Mouse (Mus musculus) ES-E14 (cell line): ENCODE results near the gene Bpifb4. TPM values are rescaled to one million over a fixed set of nuclear protein-coding genes. Genes with fewer than 3 reads are reported as not detected.
A peak's percentile ranks its signal among the peaks of the same experiment; 100 is the strongest.

Source experiments
- DNase-seq: peaks from one replicate; pipeline ENCODE4 v3.0.0-alpha.2; 2013; ENCODE audit warnings: low read depth, low spot score
- H3K27ac ChIP-seq: 2 replicates; pipeline ENCODE4 v1.5.1; 2012; ENCODE audit warnings: low read depth, mild to moderate bottlenecking, low read length, moderate library complexity, mixed read lengths; ENCODE audit not compliant: poor library complexity, insufficient read depth, severe bottlenecking
- H3K36me3 ChIP-seq: 2 replicates; pipeline ENCODE4 v1.6.1; 2012; ENCODE audit warnings: mild to moderate bottlenecking, low read length, moderate library complexity, mixed read lengths; ENCODE audit not compliant: control insufficient read depth, poor library complexity, insufficient read depth, severe bottlenecking
- H3K4me1 ChIP-seq, 2 experiments: fragments of 150-350 bp in 1 of 2; sonication (generic) in 1 of 2; 2 replicates each; pipeline ENCODE4 v1.6.1; 2012; ENCODE audit warnings: low read length in 2 of 2, mild to moderate bottlenecking in 1 of 2, mixed read lengths in 1 of 2; ENCODE audit not compliant: control insufficient read depth in 2 of 2, insufficient read depth in 2 of 2, poor library complexity in 1 of 2
- H3K4me3 ChIP-seq, 2 experiments: fragments of 150-350 bp in 1 of 2; sonication (generic) in 1 of 2; 2 replicates each; pipeline ENCODE4 v1.5.1; 2012; ENCODE audit warnings: low read length in 2 of 2, low read depth in 1 of 2, mild to moderate bottlenecking in 1 of 2, mixed read lengths in 1 of 2; ENCODE audit not compliant: insufficient read depth in 1 of 2, poor library complexity in 1 of 2, severe bottlenecking in 1 of 2
- H3K9ac ChIP-seq: 2 replicates; pipeline ENCODE4 v1.6.1; 2012; ENCODE audit warnings: low read depth, mild to moderate bottlenecking, low read length, mixed read lengths; ENCODE audit not compliant: poor library complexity, insufficient read depth, severe bottlenecking
- H3K9me3 ChIP-seq: fragments of 150-350 bp; sonication (generic); 2 replicates; pipeline ENCODE4 v1.6.1; 2012; ENCODE audit warnings: low read depth, mild to moderate bottlenecking, low read length; ENCODE audit not compliant: control insufficient read depth, insufficient read depth
- CHD2 ChIP-seq: IDR thresholded peaks from 2 replicates; pipeline ENCODE4 v1.6.1; 2014; ENCODE audit warnings: mild to moderate bottlenecking, low read depth, low read length, inconsistent platforms
- HCFC1 ChIP-seq: IDR thresholded peaks from 2 replicates; pipeline ENCODE4 v1.6.1; 2012; ENCODE audit warnings: low read length, inconsistent platforms, borderline replicate concordance; ENCODE audit not compliant: insufficient read depth
- MAFK ChIP-seq: IDR thresholded peaks from 2 replicates; pipeline ENCODE4 v1.6.1; 2014; ENCODE audit warnings: mild to moderate bottlenecking, low read depth, low read length, inconsistent platforms; ENCODE audit not compliant: insufficient read depth
- ZC3H11A ChIP-seq: IDR thresholded peaks from 2 replicates; pipeline ENCODE4 v1.6.1; 2012; ENCODE audit warnings: low read depth, mild to moderate bottlenecking, inconsistent platforms, low read length, borderline replicate concordance
- ZNF384 ChIP-seq: IDR thresholded peaks from 2 replicates; pipeline ENCODE4 v1.6.1; 2012; ENCODE audit warnings: low read depth, low read length, inconsistent platforms
- in situ Hi-C, 2 experiments: fragments of 600-800 bp; cut with MboI; formaldehyde crosslinking; loops; one replicate each; pipeline ENCODE4 v1.15.1; 2025; ENCODE audit warnings: low sequenced_read_pairs in 2 of 2, inconsistent platforms in 1 of 2; ENCODE audit not compliant: unreplicated experiment in 2 of 2
- total RNA-seq: library from RNA; depleted of rRNA; stranded (reverse); fragments of 300-350 nt; gene quantifications from 2 replicates; pipeline ENCODE4 v1.2.3, GENCODE M21; 2012

Bpifb4 gene
- total RNA-seq, 1 experiment = not detected

GRCm38 (mm10) chr2:153953836-153954235 lies 15.8 kb downstream of the Bpifb4 start:
- Histone ChIP-seq H3K9me3 (no peaks in the 10 kb centered on the region), H3K4me1 (peaks cover 0 to 3% of the 10 kb centered on the region in 2 experiments; a peak in 1 of 4 replicates), H3K36me3 (no peaks in the 10 kb centered on the region), H3K27ac (no peak overlapping the region), H3K9ac (peak overlapping the region; percentile 15; the same call in 1 of the 2 replicates), H3K4me3 (peak overlapping the region; percentile 65 to 72)
- in situ Hi-C loops = no loop called here
- peak; percentile 28; the same call in 1 of the 2 replicates for TF ChIP-seq ZC3H11A
- TF ChIP-seq HCFC1 = peak; percentile 33; the same call in 1 of the 2 replicates
- TF ChIP-seq ZNF384 = no peak
- peak; percentile 89 for DNase-seq

DNA sequence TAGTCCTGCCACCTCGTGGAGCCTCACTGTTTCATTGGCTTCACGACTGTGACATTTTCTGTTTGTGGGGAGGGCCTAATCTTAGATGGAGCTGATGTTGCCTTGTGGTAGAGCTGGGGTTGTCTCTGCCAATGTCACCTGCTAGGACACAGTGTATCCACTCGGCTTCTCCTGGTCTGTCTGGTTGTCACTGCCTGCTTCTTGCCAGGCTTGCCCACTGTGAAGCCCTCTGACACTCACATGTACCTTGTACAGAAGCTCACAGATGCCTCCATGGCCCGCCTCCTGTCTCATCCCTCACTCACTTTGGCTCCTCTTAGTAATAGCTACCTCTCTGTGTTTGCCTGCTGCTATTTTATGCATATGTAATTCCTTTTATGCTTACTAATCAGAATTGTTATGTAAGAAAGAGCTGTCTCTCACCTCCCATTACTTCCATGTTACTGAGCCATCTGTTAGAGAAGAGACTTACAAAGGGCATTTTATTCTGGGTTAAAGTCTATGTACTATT lies 24.9 kb downstream of the Bpifb4 start:
- Histone ChIP-seq H3K4me1 (no peaks in the 10 kb centered on the region), H3K9me3 (no peaks in the 10 kb centered on the region), H3K36me3 (no peaks in the 10 kb centered on the region), H3K27ac (no peak overlapping the region), H3K4me3 (no peak overlapping the region), H3K9ac (no peak overlapping the region)
- DNase-seq = no peak
- in situ Hi-C loops = no loop called here
- TF ChIP-seq HCFC1 (no peak), ZNF384 (no peak), ZC3H11A (no peak), CHD2 (no peak), MAFK (no peak)

DNA sequence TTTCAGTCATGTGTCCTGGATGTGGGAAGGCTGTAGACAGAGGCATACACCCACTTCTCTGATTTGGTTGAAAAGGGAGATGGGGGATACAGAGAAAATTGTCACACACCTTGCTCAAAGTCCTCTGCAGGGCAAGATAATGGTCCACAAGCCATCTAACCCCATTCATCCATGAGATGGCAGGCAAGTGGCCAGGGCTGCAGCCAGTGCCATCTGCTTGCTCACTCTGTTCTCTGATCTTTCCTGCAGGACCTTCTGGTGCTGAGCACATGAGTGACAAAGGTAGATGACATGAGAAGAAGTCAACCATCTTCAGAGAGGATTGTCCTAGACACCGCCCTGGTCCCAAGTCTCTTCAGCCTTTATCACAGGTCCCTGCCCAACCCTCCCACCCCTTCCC lies 25.3 kb downstream of the Bpifb4 start:
- H3K4me1 ChIP-seq = no peaks in the 10 kb centered on the region
- no peak for TF ChIP-seq ZC3H11A
- TF ChIP-seq CHD2 = no peak
- no peak for TF ChIP-seq MAFK
- no peak for TF ChIP-seq ZNF384
- no peak for TF ChIP-seq HCFC1
- no peak overlapping the region for H3K9ac ChIP-seq
- H3K36me3 ChIP-seq = no peaks in the 10 kb centered on the region
- no peaks in the 10 kb centered on the region for H3K9me3 ChIP-seq
- H3K27ac ChIP-seq = no peak overlapping the region
- no peak overlapping the region for H3K4me3 ChIP-seq
- in situ Hi-C loops = no loop called here
- DNase-seq = no peak

DNA sequence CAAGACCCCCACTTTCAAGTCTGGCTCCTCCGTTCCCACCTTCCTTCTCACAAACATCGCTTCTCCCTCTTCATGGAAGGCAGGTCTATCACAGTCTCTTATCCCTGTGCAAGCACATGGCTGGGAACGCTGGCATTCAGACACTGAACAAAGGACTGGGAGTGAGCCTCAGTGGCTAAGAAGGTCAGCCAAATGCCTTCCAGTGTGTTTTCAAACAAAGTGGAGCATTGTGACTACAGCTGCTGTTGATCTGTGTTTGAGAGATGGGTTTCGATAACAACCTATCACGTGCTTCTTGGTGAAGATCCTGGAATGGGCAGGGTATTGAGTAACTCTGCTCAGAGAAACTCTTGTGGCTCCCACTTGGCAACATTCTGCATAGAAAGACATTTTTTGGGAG lies 32.2 kb downstream of the Bpifb4 start:
- no peak overlapping the region for H3K9ac ChIP-seq
- in situ Hi-C loops = no loop called here
- H3K4me3 ChIP-seq = no peak overlapping the region
- no peak for TF ChIP-seq MAFK
- no peak for TF ChIP-seq HCFC1
- no peak for TF ChIP-seq CHD2
- no peak for TF ChIP-seq ZC3H11A
- no peak for TF ChIP-seq ZNF384
- no peaks in the 10 kb centered on the region for H3K9me3 ChIP-seq
- H3K27ac ChIP-seq = no peak overlapping the region
- no peaks in the 10 kb centered on the region for H3K36me3 ChIP-seq
- no peak for DNase-seq
- H3K4me1 ChIP-seq = no peaks in the 10 kb centered on the region

- H3K9ac ChIP-seq = no peak within 1 kb of the TSS
- H3K9me3 ChIP-seq = no peaks in the 10 kb centered on the region
- no peak within 1 kb of the TSS for H3K27ac ChIP-seq
- H3K36me3 ChIP-seq = no peaks in the 10 kb centered on the region
- TF ChIP-seq ZC3H11A (no peak), ZNF384 (no peak), HCFC1 (no peak), CHD2 (no peak), MAFK (no peak)
- DNase-seq = no peak
- in situ Hi-C loops = no loop called here
- H3K4me3 ChIP-seq = no peak within 1 kb of the TSS
- no peaks in the 10 kb centered on the region for H3K4me1 ChIP-seq
Observed at GRCm38 (mm10) chr2:153974582-153974981, 36.6 kb downstream of the Bpifb4 start, which contains the start of gene Bpifa6. Gene Bpifa6 (plus strand): TSS chr2:153974945.
